Mouse (Mus musculus): ENCODE results near the gene Klf12. TPM values are rescaled to one million over a fixed set of nuclear protein-coding genes. Genes with fewer than 3 reads are reported as not detected.

Klf12 gene
- polyA plus RNA-seq (2012; rRNA removed), result 0.91 and 1.1 TPM in 2 replicates

GRCm38 (mm10) chr14:100284119-100284860, at the start of gene Klf12:
Gene Klf12, minus strand, starts transcription at chr14:100284679.
- DNase-seq (ENCODE audit: low read depth, low spot score), result no peak
- WGBS, result under 1% methylated on average over 39 of the region's 40 CpGs

- WGBS, result 76% methylated on average over 2 of the region's 2 CpGs
- no peak for DNase-seq (ENCODE audit: low read depth, low spot score)
Observed at GRCm38 (mm10) chr14:100333369-100333768, 48.9 kb upstream of the Klf12 start.

- WGBS, result 32% methylated on average over 6 of the region's 6 CpGs
- no peak for DNase-seq (ENCODE audit: low read depth, low spot score)
Observed at GRCm38 (mm10) chr14:100328602-100329276, 44.3 kb upstream of the Klf12 start.

GRCm38 (mm10) chr14:100324303-100324702, 39.8 kb upstream of the Klf12 start:
- 83% methylated on average over 7 of the region's 7 CpGs for WGBS
- DNase-seq (ENCODE audit: low read depth, low spot score), result no peak

GRCm38 (mm10) chr14:100322012-100322411, 37.5 kb upstream of the Klf12 start:
- WGBS, result 92% methylated on average over 6 of the region's 6 CpGs

GRCm38 (mm10) chr14:100316780-100317179, 32.3 kb upstream of the Klf12 start:
- 85% methylated on average over 4 of the region's 4 CpGs for WGBS
- no peak for DNase-seq (ENCODE audit: low read depth, low spot score)

More at GRCm38 (mm10) chr14:100322012-100322411, 37.5 kb upstream of the Klf12 start:
- no peak for DNase-seq (ENCODE audit: low read depth, low spot score)

- WGBS, result 85% methylated on average over 4 of the region's 4 CpGs
Observed at GRCm38 (mm10) chr14:100314099-100314498, 29.6 kb upstream of the Klf12 start.

GRCm38 (mm10) chr14:100300905-100301304, 16.4 kb upstream of the Klf12 start:
- no peak for DNase-seq (ENCODE audit: low read depth, low spot score)

More at GRCm38 (mm10) chr14:100314099-100314498, 29.6 kb upstream of the Klf12 start:
- DNase-seq (ENCODE audit: low read depth, low spot score), result no peak

GRCm38 (mm10) chr14:100298892-100299291, 14.4 kb upstream of the Klf12 start:
- WGBS, result 50% methylated on average over 6 of the region's 6 CpGs
- no peak for DNase-seq (ENCODE audit: low read depth, low spot score)

More at GRCm38 (mm10) chr14:100300905-100301304, 16.4 kb upstream of the Klf12 start:
- 77% methylated on average over 1 of the region's 1 CpGs for WGBS

GRCm38 (mm10) chr14:100286586-100287241, 2.2 kb upstream of the Klf12 start:
- DNase-seq (ENCODE audit: low read depth, low spot score), result no peak
- 13% methylated on average over 19 of the region's 19 CpGs for WGBS

GRCm38 (mm10) chr14:100285656-100286585, 1.4 kb upstream of the Klf12 start:
- WGBS, result under 1% methylated on average over 60 of the region's 60 CpGs
- DNase-seq (ENCODE audit: low read depth, low spot score), result no peak

GRCm38 (mm10) chr14:100284861-100285655, 579 bp upstream of the Klf12 start:
- WGBS, result under 1% methylated on average over 44 of the region's 48 CpGs
- DNase-seq (ENCODE audit: low read depth, low spot score), result no peak

GRCm38 (mm10) chr14:100283411-100284118, 914 bp downstream of the Klf12 start:
- WGBS, result under 1% methylated on average over 27 of the region's 27 CpGs
- no peak for DNase-seq (ENCODE audit: low read depth, low spot score)

GRCm38 (mm10) chr14:100282651-100283050, 1.8 kb downstream of the Klf12 start:
- WGBS, result 20% methylated on average over 7 of the region's 7 CpGs
- no peak for DNase-seq (ENCODE audit: low read depth, low spot score)

- WGBS, result 27% methylated on average over 3 of the region's 3 CpGs
- DNase-seq (ENCODE audit: low read depth, low spot score), result no peak
Observed at GRCm38 (mm10) chr14:100281734-100282133, 2.7 kb downstream of the Klf12 start.

- 77% methylated on average over 2 of the region's 2 CpGs for WGBS
- DNase-seq (ENCODE audit: low read depth, low spot score), result no peak
Observed at GRCm38 (mm10) chr14:100274179-100274578, 10.3 kb downstream of the Klf12 start.

- DNase-seq (ENCODE audit: low read depth, low spot score), result no peak
- WGBS, result 61% methylated on average over 4 of the region's 4 CpGs
Observed at GRCm38 (mm10) chr14:100260531-100260930, 23.9 kb downstream of the Klf12 start.

GRCm38 (mm10) chr14:100243046-100243445, 41.4 kb downstream of the Klf12 start:
- 54% methylated on average over 5 of the region's 5 CpGs for WGBS
- no peak for DNase-seq (ENCODE audit: low read depth, low spot score)
